Mouse (Mus musculus) forebrain, embryonic 13.5 days (tissue): Measurements from ENCODE around the gene Gpc6. TPM values are rescaled to one million over a fixed set of nuclear protein-coding genes. Genes with fewer than 3 reads are reported as not detected.

Experiments
- ATAC-seq: fragments of 200-750 bp; cut with Nextera tagmentation; 2 replicates; pipeline ENCODE4 v1.8.0; 2017
- H3K27ac ChIP-seq: fragments of 300-500 bp; sonication (generic); 2 replicates; pipeline ENCODE4 v1.5.1; 2015; ENCODE audit warnings: inconsistent platforms, mild to moderate bottlenecking, moderate library complexity
- H3K27me3 ChIP-seq: fragments of 300-500 bp; sonication (generic); 2 replicates; pipeline ENCODE4 v1.6.1; 2015; ENCODE audit warnings: mild to moderate bottlenecking, inconsistent platforms
- H3K36me3 ChIP-seq: fragments of 300-500 bp; sonication (generic); 2 replicates; pipeline ENCODE4 v1.6.1; 2015; ENCODE audit warnings: mild to moderate bottlenecking, inconsistent platforms; ENCODE audit not compliant: poor library complexity, severe bottlenecking
- H3K4me1 ChIP-seq: fragments of 300-500 bp; sonication (generic); 2 replicates; pipeline ENCODE4 v1.6.1; 2015; ENCODE audit warnings: inconsistent platforms
- H3K4me2 ChIP-seq: fragments of 300-500 bp; sonication (generic); 2 replicates; pipeline ENCODE4 v1.6.1; 2015; ENCODE audit warnings: inconsistent platforms, mild to moderate bottlenecking, moderate library complexity
- H3K4me3 ChIP-seq: fragments of 300-500 bp; sonication (generic); 2 replicates; pipeline ENCODE4 v1.5.1; 2015; ENCODE audit warnings: mild to moderate bottlenecking, inconsistent platforms
- H3K9ac ChIP-seq: fragments of 300-500 bp; sonication (generic); 2 replicates; pipeline ENCODE4 v1.6.1; 2015; ENCODE audit warnings: mild to moderate bottlenecking, inconsistent platforms
- H3K9me3 ChIP-seq: fragments of 300-500 bp; sonication (generic); replicated peaks from 2 replicates; pipeline ENCODE4 v1.6.1; 2016; ENCODE audit warnings: inconsistent platforms
- WGBS: fragments of 180-500 bp; shearing (Covaris S2); methylation state at CpG from one replicate; pipeline ENCODE4 v1.1.7; 2015; 5-methylcytosine and 5-hydroxymethylcytosine counted together
- polyA plus RNA-seq: library from polyadenylated mRNA; unstranded; fragments of >200 nt; fragmentation: Nextera tagmentation; extraction: Ambion mirVana; gene quantifications from 2 replicates; pipeline ENCODE4 v1.2.1, GENCODE M21; 2015

Gpc6 gene
- polyA plus RNA-seq, 1 experiment from 2014 or later = 20.0 TPM

DNA sequence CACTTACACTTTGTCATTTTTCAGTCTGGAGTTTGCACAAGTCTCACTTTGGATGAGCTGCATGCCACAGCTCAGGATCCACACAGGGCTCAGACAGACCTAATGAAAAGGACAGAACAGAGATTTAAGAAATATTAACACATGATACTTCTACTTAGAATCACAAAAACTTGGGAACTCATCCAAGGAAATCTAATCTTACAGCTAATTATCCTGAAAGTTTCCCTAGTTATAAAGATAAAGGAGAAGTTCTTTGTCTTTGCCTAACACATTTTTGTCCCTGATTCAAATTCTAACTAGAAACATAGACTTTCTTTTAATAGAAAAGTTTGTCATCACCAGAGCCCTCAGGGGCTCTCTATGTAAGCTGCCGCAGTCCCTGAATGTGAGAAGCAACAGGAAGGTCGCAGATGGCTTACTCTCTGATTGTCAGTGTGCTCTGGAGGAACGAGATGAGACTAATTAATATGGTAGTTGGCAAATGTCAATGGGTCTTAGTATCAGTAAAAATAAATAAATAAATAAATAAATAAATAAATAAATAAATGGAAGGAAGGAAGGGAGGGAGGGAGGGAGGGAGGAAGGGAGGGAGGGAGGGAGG, 526.4 kb downstream of the Gpc6 start:
- Histone ChIP-seq H3K9me3 (no peaks in the 10 kb centered on the region), H3K4me3 (no peak overlapping the region), H3K4me1 (no peaks in the 10 kb centered on the region; the same call in 1 of the 2 replicates), H3K9ac (no peak overlapping the region), H3K27me3 (no peaks in the 10 kb centered on the region), H3K36me3 (no peaks in the 10 kb centered on the region), H3K27ac (no peak overlapping the region), H3K4me2 (no peak overlapping the region)
- WGBS = 16% methylated on average over 3 of the region's 3 CpGs
- no peak for ATAC-seq

DNA sequence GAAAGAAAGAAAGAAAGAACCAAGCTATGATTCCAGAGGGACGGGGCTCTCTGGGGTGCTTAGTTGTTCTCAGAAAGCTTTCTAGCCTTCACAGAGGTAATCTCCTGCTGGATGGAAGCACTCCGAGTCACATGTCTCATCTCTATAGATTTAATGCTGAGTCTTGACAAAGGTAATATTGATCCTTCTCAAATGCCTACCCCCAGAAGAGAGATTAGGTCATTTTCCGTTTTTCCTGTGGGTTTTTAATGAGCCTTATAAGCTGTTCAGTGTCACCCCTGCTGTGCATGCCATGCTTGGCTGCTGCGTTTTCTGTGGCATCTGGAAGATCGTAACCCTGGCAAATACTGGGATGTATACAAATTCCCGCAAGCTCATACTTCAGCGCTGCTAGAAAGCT, 527.0 kb downstream of the Gpc6 start:
- H3K36me3 ChIP-seq = no peaks in the 10 kb centered on the region
- H3K4me3 ChIP-seq = no peak overlapping the region
- 24% methylated on average over 7 of the region's 7 CpGs for WGBS
- ATAC-seq = peak; percentile 48; the same call in 1 of the 2 replicates
- peak overlapping the region; percentile 32 for H3K4me2 ChIP-seq
- H3K9ac ChIP-seq = no peak overlapping the region
- no peaks in the 10 kb centered on the region for H3K9me3 ChIP-seq
- H3K4me1 ChIP-seq = no peaks in the 10 kb centered on the region; the same call in 1 of the 2 replicates
- no peaks in the 10 kb centered on the region for H3K27me3 ChIP-seq
- H3K27ac ChIP-seq = no peak overlapping the region

DNA sequence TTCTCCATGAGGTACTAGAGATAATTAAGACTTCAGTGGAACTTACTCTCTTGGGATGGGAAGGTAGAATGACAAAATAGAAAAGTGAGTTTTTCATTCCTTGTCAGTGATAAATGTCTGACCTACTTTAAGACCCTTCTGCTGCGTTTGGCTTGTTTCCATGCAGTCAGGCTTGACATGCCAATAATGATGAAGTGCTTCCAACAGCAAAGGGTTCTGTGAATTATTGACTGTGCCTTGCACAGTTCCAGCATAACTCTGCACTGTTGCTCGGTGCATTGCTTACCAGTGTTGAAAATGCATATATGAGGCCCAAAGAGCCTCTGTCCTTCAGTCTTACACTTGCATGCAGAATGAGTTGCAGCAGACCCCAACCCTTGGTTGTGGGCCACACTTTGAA, 548.3 kb downstream of the Gpc6 start:
- no peak overlapping the region for H3K4me3 ChIP-seq
- no peak for ATAC-seq
- no peak overlapping the region for H3K9ac ChIP-seq
- H3K27ac ChIP-seq = no peak overlapping the region
- 0 out of 2 replicates have a peak, but pooled peaks cover under 1% of the 10 kb centered on the region for H3K4me1 ChIP-seq
- no peaks in the 10 kb centered on the region for H3K36me3 ChIP-seq
- no peaks in the 10 kb centered on the region for H3K9me3 ChIP-seq
- no peaks in the 10 kb centered on the region for H3K27me3 ChIP-seq
- WGBS = 85% methylated on average over 2 of the region's 2 CpGs
- no peak overlapping the region for H3K4me2 ChIP-seq

DNA sequence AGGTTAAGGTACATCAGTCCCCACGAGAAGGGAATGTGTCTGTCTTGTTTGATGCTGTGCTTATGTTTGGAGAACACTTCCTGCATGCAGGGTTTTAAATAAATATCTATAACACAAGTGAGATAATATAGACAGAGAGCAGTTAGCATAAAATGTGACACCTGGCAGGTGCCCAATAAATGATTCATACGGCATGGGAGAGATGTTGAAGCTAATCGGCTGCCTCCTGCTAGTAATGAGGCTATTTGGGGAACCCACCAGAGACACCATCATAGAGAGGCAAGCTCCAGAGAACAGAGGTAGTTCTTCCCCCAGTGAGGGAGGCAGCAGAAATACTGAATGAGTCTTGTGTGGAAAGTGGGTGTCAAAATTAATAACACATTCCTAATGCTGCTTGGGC, 553.8 kb downstream of the Gpc6 start:
- Histone ChIP-seq H3K4me2 (no peak overlapping the region), H3K4me3 (no peak overlapping the region), H3K27me3 (no peaks in the 10 kb centered on the region), H3K27ac (no peak overlapping the region), H3K9ac (no peak overlapping the region), H3K4me1 (0 out of 2 replicates have a peak, but pooled peaks cover 8% of the 10 kb centered on the region), H3K9me3 (no peaks in the 10 kb centered on the region), H3K36me3 (no peaks in the 10 kb centered on the region)
- WGBS = 69% methylated on average over 3 of the region's 3 CpGs
- ATAC-seq = no peak

DNA sequence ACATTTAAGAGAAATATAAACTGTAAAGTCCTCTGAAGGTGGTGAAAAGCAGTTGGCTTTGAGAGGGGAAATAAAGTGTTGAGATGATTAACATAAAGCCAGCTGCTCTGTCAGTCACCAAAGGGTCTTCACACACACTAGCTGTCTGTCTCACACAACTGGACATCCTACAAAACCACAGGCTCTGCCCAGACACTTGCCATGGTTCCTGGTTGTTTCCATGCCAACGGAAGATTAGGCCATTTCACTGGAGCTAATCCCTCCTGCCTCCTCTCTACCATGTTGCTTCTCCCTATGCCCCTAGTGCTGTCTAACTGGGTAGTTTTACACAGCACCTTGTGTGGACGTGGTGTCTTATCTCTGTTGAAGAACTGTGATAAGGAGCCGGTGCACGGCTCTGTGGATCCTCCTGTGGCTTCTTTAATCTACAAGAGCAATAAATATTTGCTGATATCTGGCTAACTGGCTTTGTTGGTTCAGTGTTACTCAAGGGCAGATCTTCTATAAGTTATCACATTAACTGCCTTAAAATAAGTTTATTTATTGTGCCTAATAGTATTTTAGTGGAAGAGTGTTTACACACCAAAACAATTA, 562.1 kb downstream of the Gpc6 start:
- Histone ChIP-seq H3K4me1 (peaks cover 5% of the 10 kb centered on the region; the same call in 1 of the 2 replicates), H3K4me2 (no peak overlapping the region), H3K4me3 (no peak overlapping the region), H3K27ac (no peak overlapping the region), H3K9ac (no peak overlapping the region), H3K27me3 (no peaks in the 10 kb centered on the region), H3K9me3 (no peaks in the 10 kb centered on the region), H3K36me3 (no peaks in the 10 kb centered on the region)
- WGBS = 69% methylated on average over 4 of the region's 4 CpGs
- ATAC-seq = peak; percentile 21; the same call in 1 of the 2 replicates

DNA sequence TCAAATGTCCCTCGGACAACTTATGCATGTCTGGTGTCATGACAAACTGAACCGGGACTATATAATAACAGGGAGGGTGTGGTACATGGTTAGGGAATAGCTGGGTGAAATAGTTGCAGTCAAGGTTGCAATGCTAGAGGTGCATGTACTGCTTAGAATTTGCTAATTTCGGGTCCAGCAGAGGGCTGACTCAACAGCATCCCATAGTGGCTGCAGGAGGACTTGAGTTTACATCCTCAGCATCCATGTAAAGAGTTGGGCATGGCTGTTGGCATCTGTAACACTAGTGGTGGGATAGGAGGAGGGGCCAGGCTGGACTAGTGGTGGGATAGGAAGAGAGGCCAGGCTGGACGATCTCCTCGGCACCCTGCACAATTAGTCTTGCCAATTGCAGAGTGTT, 565.4 kb downstream of the Gpc6 start:
- H3K9me3 ChIP-seq = no peaks in the 10 kb centered on the region
- no peak overlapping the region for H3K9ac ChIP-seq
- H3K4me2 ChIP-seq = no peak overlapping the region
- no peak overlapping the region for H3K27ac ChIP-seq
- no peak overlapping the region for H3K4me3 ChIP-seq
- peaks cover 5% of the 10 kb centered on the region; the same call in 1 of the 2 replicates for H3K4me1 ChIP-seq
- WGBS = 72% methylated on average over 5 of the region's 5 CpGs
- H3K36me3 ChIP-seq = no peaks in the 10 kb centered on the region
- ATAC-seq = peak; percentile 27
- no peaks in the 10 kb centered on the region for H3K27me3 ChIP-seq

DNA sequence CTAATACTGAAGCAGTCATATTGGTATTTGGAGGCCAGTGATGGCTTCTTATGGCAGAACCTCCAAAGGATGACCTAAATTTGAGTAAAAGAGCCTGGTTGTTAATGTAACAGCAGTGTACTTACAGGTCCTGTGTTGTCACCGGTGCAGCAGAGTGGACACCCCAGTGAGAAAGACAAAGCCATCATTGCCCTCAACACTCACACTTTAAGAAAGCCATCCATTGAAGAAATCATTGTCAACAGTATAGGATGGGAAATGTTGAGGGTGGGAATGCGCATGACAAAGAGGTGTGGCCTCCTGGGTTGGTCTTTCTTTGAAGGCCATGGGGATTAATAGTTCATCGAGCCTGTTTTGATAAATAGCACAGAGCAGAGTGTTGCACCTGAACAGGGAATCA, 570.0 kb downstream of the Gpc6 start:
- no peak for ATAC-seq
- H3K4me2 ChIP-seq = no peak overlapping the region
- no peaks in the 10 kb centered on the region for H3K9me3 ChIP-seq
- no peaks in the 10 kb centered on the region for H3K27me3 ChIP-seq
- no peaks in the 10 kb centered on the region for H3K4me1 ChIP-seq
- H3K27ac ChIP-seq = no peak overlapping the region
- H3K9ac ChIP-seq = no peak overlapping the region
- no peaks in the 10 kb centered on the region for H3K36me3 ChIP-seq
- WGBS = 69% methylated on average over 3 of the region's 3 CpGs
- no peak overlapping the region for H3K4me3 ChIP-seq

DNA sequence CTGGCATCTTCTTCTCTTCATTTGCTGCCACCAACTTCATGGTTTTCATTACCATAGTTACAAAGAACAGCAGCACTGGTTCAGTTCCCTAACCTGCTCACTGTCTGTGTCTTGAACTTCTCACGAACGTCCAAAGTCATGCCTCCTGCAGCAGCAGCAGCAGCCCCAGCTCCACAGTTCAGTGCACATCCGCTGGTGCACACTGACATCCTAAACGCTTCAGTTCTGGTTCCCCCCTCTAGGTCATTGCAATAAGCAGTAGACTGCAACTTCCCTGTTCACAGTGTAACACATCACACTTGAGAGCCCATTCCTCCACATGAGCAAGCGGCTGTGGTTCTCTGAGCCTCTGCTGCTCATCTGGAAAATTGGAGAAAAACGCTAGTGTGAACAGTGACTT, 573.7 kb downstream of the Gpc6 start:
- Histone ChIP-seq H3K9me3 (no peaks in the 10 kb centered on the region), H3K27ac (no peak overlapping the region), H3K36me3 (no peaks in the 10 kb centered on the region), H3K4me3 (no peak overlapping the region), H3K4me2 (no peak overlapping the region), H3K4me1 (no peaks in the 10 kb centered on the region), H3K27me3 (no peaks in the 10 kb centered on the region), H3K9ac (no peak overlapping the region)
- no peak for ATAC-seq
- 81% methylated on average over 6 of the region's 6 CpGs for WGBS

DNA sequence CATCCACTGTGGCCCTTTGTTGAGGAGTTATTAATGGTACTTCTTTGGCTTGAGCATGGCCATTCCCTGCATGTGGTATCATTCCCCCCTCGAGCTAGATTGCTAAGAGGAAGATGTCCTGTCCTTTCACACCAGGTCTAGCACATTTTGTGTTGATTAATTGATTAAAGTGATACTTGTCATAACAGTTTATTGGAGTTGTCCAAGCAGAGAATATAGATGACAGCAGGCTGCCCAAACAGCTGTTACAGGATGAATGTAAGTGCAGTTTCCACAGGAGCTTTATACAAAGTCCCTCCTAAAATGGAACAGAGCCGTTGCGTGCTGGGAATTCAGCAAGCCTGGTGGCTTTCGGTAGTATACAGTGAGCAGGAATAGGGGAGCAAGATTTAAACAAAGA, 574.2 kb downstream of the Gpc6 start:
- no peak for ATAC-seq
- no peaks in the 10 kb centered on the region for H3K27me3 ChIP-seq
- H3K9me3 ChIP-seq = no peaks in the 10 kb centered on the region
- no peak overlapping the region for H3K9ac ChIP-seq
- no peaks in the 10 kb centered on the region for H3K4me1 ChIP-seq
- H3K36me3 ChIP-seq = no peaks in the 10 kb centered on the region
- no peak overlapping the region for H3K27ac ChIP-seq
- no peak overlapping the region for H3K4me3 ChIP-seq
- 80% methylated on average over 4 of the region's 4 CpGs for WGBS
- H3K4me2 ChIP-seq = no peak overlapping the region

DNA sequence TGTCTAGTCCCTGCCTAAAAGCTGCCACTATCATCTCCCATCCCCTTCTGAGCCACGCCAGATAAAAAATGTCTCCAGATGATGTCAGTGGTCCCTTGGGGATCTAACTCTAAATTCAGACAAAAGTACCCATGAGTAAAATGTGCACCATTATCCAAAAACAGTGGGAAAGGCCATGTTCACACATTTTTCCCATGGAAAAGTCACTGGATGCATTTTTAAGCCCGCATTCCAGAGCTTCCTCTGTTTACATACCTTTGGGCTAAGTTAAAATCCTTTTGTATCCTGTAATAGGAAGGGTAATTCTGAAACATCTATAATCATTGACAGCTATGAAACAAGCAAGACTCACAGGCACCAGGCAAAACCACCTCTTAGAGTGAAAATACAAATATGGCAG, 589.7 kb downstream of the Gpc6 start:
- ATAC-seq = no peak
- no peaks in the 10 kb centered on the region for H3K9me3 ChIP-seq
- no peaks in the 10 kb centered on the region for H3K36me3 ChIP-seq
- H3K27ac ChIP-seq = no peak overlapping the region
- no peaks in the 10 kb centered on the region for H3K27me3 ChIP-seq
- no peak overlapping the region for H3K9ac ChIP-seq
- H3K4me2 ChIP-seq = no peak overlapping the region
- WGBS = 82% methylated on average over 2 of the region's 2 CpGs
- no peak overlapping the region for H3K4me3 ChIP-seq
- 0 out of 2 replicates have a peak, but pooled peaks cover 4% of the 10 kb centered on the region for H3K4me1 ChIP-seq

DNA sequence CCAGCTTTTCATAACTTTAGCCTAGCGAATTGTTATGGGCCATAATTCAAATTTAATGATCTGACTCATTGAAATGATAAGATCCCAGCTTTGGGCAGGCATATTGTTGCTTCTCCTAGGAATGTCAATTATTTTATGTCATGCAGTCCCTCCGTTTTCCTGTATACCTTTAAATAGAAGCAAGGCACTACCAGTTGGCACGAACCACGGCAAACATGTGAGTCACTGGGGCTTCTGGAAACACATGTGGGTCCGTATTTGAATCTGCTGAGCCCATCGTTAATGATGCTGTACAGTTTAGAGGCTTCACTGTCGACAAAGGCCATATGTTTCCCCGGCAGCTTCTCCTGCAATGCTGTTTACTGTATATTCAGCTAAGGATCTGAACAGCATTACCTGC, 594.5 kb downstream of the Gpc6 start:
- Histone ChIP-seq H3K9ac (no peak overlapping the region), H3K4me2 (no peak overlapping the region), H3K4me1 (no peaks in the 10 kb centered on the region), H3K27ac (no peak overlapping the region), H3K9me3 (no peaks in the 10 kb centered on the region), H3K4me3 (no peak overlapping the region), H3K36me3 (no peaks in the 10 kb centered on the region), H3K27me3 (no peaks in the 10 kb centered on the region)
- 71% methylated on average over 8 of the region's 8 CpGs for WGBS
- peak; percentile 61; the same call in 1 of the 2 replicates for ATAC-seq

DNA sequence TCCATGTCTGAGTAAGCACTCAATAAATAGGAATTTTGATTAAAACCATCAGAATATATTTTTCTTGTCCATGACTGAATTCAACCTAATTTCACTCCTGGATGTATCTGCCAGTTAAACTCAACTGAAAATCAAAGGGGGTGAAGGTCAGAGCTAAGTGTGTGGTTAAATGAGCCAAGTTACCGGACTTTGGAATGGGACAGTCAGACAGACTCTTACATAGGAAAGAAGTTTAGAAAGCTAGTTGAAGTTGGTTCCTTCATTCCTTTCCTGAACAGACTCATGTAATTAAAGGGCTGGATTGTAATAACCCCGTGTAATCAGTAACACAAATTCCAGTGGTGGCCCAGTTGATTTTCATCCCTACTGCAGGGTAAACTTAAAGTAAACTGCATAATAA, 595.6 kb downstream of the Gpc6 start:
- 90% methylated on average over 2 of the region's 2 CpGs for WGBS
- Histone ChIP-seq H3K4me1 (no peaks in the 10 kb centered on the region), H3K4me2 (no peak overlapping the region), H3K9ac (no peak overlapping the region), H3K27me3 (no peaks in the 10 kb centered on the region), H3K9me3 (no peaks in the 10 kb centered on the region), H3K4me3 (no peak overlapping the region), H3K36me3 (no peaks in the 10 kb centered on the region), H3K27ac (no peak overlapping the region)
- ATAC-seq = no peak

DNA sequence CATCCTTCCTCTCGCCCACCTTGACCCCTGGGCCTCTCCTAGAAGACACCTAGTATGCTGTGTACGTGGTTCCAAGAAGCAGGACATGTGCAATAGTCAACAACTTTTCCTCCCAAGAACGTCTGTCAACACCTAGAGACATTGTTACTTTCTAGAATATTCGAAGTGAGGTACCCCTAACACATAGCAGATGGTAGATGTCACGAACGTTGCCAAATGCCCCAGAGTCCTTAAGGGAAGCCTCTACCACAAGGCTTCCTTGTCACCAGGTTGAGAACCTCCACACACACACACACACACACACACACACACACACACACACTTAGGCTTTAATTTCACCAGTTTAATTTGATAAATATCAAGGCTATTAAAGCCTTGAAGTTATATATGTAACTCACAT, 600.0 kb downstream of the Gpc6 start:
- 88% methylated on average over 6 of the region's 6 CpGs for WGBS
- no peak for ATAC-seq

More for the DNA sequence above, 600.0 kb downstream of the Gpc6 start:
- H3K4me3 ChIP-seq = no peak overlapping the region
- H3K9me3 ChIP-seq = no peaks in the 10 kb centered on the region
- H3K36me3 ChIP-seq = no peaks in the 10 kb centered on the region
- H3K4me2 ChIP-seq = no peak overlapping the region
- H3K4me1 ChIP-seq = peaks cover 5% of the 10 kb centered on the region; the same call in 1 of the 2 replicates
- no peak overlapping the region for H3K9ac ChIP-seq
- H3K27me3 ChIP-seq = no peaks in the 10 kb centered on the region
- H3K27ac ChIP-seq = no peak overlapping the region
